Mouse (Mus musculus) embryonic fibroblast, embryonic 13.5 days (primary cell): ENCODE results near the gene Lctl. TPM values are rescaled to one million over a fixed set of nuclear protein-coding genes. Genes with fewer than 3 reads are reported as not detected.

Experiments
- H3K27ac ChIP-seq: 2 replicates; pipeline ENCODE4 v1.5.1; 2012; ENCODE audit warnings: low read length, control low read depth, inconsistent platforms; ENCODE audit not compliant: insufficient read depth
- H3K4me1 ChIP-seq: 2 replicates; pipeline ENCODE4 v1.6.1; 2011; ENCODE audit warnings: low read length; ENCODE audit not compliant: control insufficient read depth, insufficient read depth
- H3K4me3 ChIP-seq: 2 replicates; pipeline ENCODE4 v1.5.1; 2011; ENCODE audit warnings: mild to moderate bottlenecking, control low read depth, low read length; ENCODE audit not compliant: insufficient read depth
- CTCF ChIP-seq: IDR thresholded peaks from 2 replicates; pipeline ENCODE4 v1.5.1; 2011; ENCODE audit warnings: mild to moderate bottlenecking, control low read depth, low read length, moderate library complexity, borderline replicate concordance; ENCODE audit not compliant: insufficient read depth
- POLR2A ChIP-seq: IDR thresholded peaks from 2 replicates; pipeline ENCODE4 v1.6.1; 2011; ENCODE audit warnings: low read depth, mild to moderate bottlenecking, control low read depth, low read length, moderate library complexity
- polyA plus RNA-seq: library from polyadenylated mRNA; stranded (reverse); fragments of >200 nt; gene quantifications from 2 replicates; pipeline ENCODE4 v1.2.4, GENCODE M21; 2011; ENCODE audit warnings: low read depth; ENCODE audit not compliant: missing spikeins, insufficient read length

Lctl gene
- polyA plus RNA-seq, 1 experiment = not detected

DNA sequence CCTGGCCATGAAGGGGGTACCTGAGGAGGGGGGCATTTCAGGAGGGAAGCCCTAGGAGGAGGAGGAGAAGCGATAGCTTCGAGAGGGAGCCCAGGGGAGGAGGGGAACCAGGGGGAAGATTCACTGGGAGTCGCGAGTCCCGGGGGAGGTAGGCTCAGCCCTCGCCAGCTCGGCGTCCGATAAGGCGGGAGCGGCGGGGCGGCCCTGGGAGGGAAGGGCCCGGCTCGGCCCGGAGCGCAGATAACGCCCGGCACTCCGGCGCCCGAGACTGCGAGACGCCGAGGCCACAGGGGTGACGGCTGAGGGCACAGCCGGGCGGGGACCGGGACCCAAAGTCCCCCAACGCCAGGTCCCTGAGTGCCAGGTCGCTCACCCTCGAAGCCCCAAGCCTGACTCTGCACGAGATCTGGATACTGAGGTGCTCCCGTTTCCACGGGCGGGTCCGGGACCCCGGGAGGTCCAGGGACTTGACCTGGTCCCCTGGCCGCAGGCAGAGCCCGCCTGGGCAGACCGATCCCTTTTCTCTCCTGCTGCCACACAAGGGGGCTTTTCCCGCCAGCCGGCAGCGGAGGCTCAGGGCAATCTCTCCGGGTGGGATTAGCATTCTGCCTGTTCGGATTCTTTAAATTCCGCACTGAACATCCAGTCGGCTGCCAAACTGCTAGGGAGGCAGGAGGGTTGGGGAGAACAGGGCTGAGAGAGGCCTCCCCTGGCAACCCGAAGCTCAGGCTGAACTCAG lies 32.1 kb upstream of the Lctl start:
- TF ChIP-seq POLR2A = peak; percentile 25; the same call in 1 of the 2 replicates
- no peak for TF ChIP-seq CTCF

DNA sequence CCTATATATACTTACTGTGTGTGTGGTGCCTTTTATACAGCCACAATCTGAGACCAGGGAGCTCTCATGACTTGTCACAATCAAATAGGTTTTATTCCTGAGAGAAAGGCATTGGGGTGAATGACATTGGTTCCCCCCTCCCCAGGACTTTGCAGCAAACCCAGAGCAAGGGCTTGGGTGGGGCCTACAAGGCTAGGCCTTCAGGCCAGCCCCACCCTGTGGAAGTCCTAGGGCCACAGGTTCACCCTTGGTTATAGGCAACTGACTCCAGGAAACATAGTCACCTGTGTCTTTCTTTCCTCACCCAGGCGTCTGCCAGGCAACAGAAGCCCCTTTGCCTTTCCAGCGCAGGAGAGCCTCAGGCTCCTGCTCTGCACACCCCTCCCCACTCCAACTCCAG lies 31.0 kb upstream of the Lctl start:
- no peak overlapping the region for H3K27ac ChIP-seq
- H3K4me3 ChIP-seq = no peak overlapping the region
- H3K4me1 ChIP-seq = peaks cover 2% of the 10 kb centered on the region; the same call in 1 of the 2 replicates
- TF ChIP-seq POLR2A (no peak), CTCF (no peak)

More for the DNA sequence above, 32.1 kb upstream of the Lctl start:
- Histone ChIP-seq H3K27ac (peak overlapping the region; percentile 90), H3K4me3 (peak overlapping the region; percentile 14; the same call in 1 of the 2 replicates), H3K4me1 (peaks cover 2% of the 10 kb centered on the region; the same call in 1 of the 2 replicates)

DNA sequence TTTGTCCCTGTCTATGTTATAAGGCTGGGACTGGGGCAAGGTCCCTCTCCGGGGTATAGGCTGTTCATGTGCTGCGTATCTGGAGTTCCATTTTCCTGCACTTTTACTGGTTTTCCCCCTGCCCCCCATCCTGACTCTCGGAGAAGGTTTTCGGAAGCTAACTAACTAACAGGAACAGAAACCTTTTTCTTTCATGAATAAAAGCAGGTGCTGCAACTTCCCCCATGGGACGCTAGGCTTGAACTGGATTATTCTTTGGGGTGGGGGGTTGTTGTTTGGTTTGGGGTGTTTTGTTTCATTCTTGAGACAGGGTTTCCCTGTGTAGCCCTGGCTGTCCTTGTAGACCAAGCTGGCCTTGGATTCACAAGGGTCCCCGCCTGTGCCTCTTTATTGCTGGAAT lies 30.4 kb upstream of the Lctl start:
- no peak overlapping the region for H3K27ac ChIP-seq
- TF ChIP-seq POLR2A = no peak
- no peak for TF ChIP-seq CTCF
- H3K4me3 ChIP-seq = no peak overlapping the region
- H3K4me1 ChIP-seq = peaks cover 2% of the 10 kb centered on the region; the same call in 1 of the 2 replicates

DNA sequence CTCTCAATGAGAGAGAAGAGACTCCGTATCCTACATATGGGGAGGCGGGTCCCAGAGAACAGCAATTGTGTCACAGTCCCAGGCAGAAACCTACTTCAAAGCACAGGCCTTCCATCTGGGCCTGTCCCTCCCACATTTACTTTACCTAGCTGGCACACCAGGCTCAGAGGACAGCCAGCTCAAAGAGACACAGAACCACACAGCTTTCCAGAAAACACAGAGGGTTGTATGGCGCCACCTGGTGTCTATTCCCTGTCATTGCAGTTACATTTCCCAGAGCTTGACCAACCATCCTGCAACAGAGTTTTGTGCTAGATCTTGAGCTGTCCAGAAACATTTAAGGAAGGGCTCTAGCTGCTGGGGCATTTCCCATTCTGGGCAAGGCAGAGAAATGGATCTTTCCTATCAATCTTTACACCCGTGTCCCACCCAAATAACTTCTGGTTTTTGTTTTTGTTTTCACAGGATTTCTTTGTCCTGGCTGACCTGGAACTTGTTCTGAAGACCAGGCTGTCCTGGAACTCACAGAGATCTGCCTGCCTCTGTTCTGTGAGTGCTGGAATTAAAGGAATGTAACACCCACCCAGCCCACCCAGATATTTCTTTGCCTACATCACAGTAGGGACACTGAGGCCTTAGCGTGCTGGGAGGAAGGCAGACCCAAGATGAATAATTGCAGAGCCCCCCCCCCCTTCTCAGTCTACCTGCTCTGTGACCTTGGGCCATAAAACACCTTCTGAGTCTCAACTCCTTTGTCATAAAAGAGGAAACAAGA lies 29.3 kb upstream of the Lctl start:
- Histone ChIP-seq H3K4me1 (peaks cover 2% of the 10 kb centered on the region; the same call in 1 of the 2 replicates), H3K27ac (no peak overlapping the region), H3K4me3 (no peak overlapping the region)
- no peak for TF ChIP-seq POLR2A
- TF ChIP-seq CTCF = 0 out of 2 replicates have a peak, but pooled peaks have one; percentile 39

DNA sequence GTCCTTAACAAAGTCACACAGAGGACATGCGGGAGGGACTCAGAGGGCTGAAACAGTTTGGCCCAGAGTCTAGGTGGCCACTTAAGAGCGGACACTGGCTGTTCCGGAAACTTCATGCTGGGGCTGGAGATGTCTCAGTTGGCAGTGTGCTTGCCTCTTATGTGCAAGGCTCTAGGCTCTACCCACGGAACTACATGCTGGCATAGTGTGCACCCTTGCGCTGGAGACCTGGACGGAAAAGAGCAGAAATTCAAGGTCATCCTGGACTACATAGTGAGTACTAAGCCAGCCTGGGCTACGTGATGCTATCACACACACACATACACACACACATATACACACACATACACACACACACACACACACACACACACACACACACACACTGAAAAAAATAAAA lies 28.6 kb upstream of the Lctl start:
- Histone ChIP-seq H3K27ac (no peak overlapping the region), H3K4me1 (peaks cover 2% of the 10 kb centered on the region; the same call in 1 of the 2 replicates), H3K4me3 (no peak overlapping the region)
- TF ChIP-seq CTCF = no peak
- no peak for TF ChIP-seq POLR2A

DNA sequence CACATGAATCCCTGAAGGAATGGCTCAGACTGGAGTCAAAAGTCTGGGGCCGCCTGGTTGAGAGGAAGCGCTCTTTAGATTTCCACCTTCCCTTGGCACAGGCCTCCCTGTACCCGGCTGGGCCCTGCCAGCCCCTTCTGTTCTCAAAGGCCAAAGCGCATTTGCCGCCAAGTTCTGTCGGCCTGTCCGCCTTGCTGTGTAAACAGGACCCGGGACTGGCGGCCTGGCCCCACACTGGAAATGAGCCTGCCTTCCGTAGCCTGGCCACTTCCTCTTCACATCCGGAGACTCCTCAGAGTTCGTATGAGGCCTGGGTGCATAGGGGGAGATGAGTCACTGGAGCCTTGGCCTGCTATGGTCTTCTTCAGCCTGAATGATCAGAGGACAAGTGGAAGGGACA lies 27.9 kb upstream of the Lctl start:
- Histone ChIP-seq H3K4me3 (no peak overlapping the region), H3K4me1 (peaks cover under 1% of the 10 kb centered on the region; the same call in 1 of the 2 replicates), H3K27ac (no peak overlapping the region)
- TF ChIP-seq CTCF (no peak), POLR2A (no peak)

DNA sequence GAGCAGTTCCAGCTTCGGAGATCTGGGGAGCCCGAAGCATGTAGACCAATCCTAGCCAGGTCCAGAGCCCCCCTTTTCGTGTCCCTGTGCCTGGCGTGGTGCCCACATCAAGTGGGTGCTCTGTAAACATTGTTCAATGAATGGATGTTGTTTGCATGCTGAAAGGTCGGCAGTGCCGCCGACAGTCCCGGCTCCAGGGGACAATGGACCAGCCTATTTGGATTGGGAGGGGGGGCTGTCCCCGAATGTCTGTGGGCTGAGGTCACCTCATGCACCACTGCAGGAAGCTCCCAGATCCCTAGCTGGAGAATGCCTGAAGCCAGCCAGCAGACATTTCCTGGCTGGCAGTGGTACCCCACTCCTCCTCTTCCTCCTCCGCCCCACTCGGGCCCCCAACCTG lies 22.9 kb upstream of the Lctl start:
- Histone ChIP-seq H3K4me1 (no peaks in the 10 kb centered on the region), H3K27ac (no peak overlapping the region)

DNA sequence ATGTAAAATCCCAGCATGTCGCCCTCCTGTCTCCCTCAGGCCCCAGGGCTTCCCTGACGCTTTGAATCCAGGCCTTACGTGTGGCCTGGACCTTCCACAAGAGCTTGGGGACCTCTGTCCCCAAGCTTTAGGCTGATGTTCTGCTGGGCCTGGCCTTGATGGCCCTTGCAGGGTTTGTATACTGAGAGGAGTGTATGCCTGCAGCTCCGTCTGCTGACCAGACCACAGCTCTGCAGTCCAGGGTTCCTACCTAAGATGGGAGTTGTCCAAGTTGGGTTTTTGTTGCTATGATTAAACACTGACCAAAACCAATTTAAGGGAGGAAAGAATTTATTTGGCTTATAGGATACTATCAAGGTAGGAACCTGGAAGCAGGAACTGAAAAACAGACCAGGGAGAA lies 18.7 kb upstream of the Lctl start:
- TF ChIP-seq CTCF = peak; percentile 30; the same call in 1 of the 2 replicates
- TF ChIP-seq POLR2A = no peak
- no peaks in the 10 kb centered on the region for H3K4me1 ChIP-seq
- no peak overlapping the region for H3K4me3 ChIP-seq

More for the DNA sequence above, 22.9 kb upstream of the Lctl start:
- H3K4me3 ChIP-seq = no peak overlapping the region
- TF ChIP-seq POLR2A (no peak), CTCF (no peak)

DNA sequence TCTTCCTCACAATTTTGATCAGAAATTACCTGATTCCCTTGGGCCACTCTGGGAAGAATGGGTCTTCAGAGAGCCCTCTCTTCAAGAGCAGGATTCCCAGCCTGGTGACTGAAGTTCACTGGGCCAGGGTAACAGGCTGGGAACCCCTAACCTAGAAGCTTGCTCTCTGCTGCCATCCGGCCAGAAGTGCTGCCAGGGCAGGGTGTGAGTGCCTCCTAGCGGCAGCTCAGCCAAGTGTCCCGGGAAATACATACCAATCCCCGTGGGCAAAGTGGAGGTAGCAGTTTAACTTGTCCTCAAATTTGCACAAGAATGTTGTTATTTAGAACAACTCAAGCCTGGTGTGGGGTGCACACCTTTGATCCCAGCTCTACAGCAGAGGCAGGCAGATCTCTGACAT lies 16.5 kb upstream of the Lctl start:
- TF ChIP-seq POLR2A = no peak
- TF ChIP-seq CTCF = peak; percentile 95
- Histone ChIP-seq H3K4me1 (no peaks in the 10 kb centered on the region), H3K4me3 (no peak overlapping the region), H3K27ac (no peak overlapping the region)

More for the DNA sequence above, 18.7 kb upstream of the Lctl start:
- H3K27ac ChIP-seq = no peak overlapping the region
